Comparison of ENCODE assay signal across 10 mouse cellular contexts in genomic region chr4:57258159-57259035, GRCm38 (mm10). TPM values are rescaled to one million over a fixed set of nuclear protein-coding genes. Genes with fewer than 3 reads are reported as not detected.
A peak's percentile ranks its signal among the peaks of the same experiment; 100 is the strongest.
DNase-seq lines count a peak whose midpoint lies in the region; ATAC-seq and TF ChIP-seq lines count a peak whose summit lies in the region.
"Had no signal": no experiment of that assay in that cellular context is flagged by ENCODE, and none has a peak within 500 bp of the region (broad histone marks: within the 10 kb centered on the region; RNA-seq: fewer than 3 reads in every experiment).

No protein-coding gene starts in this region.

- peaks cover 29% of the 10 kb centered on the region for H3K4me1 ChIP-seq in embryonic facial prominence, embryonic 15.5 days
- H3K4me1 ChIP-seq in limb, embryonic 10.5 days = peaks cover 38% of the 10 kb centered on the region
- no peaks in the 10 kb centered on the region for H3K4me1 ChIP-seq in stomach, postnatal 0 days (replicated peaks; ENCODE audit: control insufficient read depth, insufficient read depth)

- intact Hi-C loops in left cerebral cortex, adult 2 months (cut with DNase I) = no loop called here

- H3K9me3 ChIP-seq in embryonic facial prominence, embryonic 15.5 days (replicated peaks) = no peaks in the 10 kb centered on the region
- no peaks in the 10 kb centered on the region for H3K9me3 ChIP-seq in limb, embryonic 10.5 days (replicated peaks)
- H3K9me3 ChIP-seq in stomach, postnatal 0 days (ENCODE audit: control insufficient read depth, low read length) = no peaks in the 10 kb centered on the region

- ATAC-seq in embryonic facial prominence, embryonic 15.5 days (ENCODE audit: insufficient number of reproducible peaks, low FRiP score, low TSS enrichment, low read depth) = no peak
- ATAC-seq in stomach, postnatal 0 days (ENCODE audit: low FRiP score, low TSS enrichment) = no peak
- ATAC-seq in megakaryocyte, adult 5-6 weeks (ENCODE audit: poor library complexity, severe bottlenecking) = no peak
- ATAC-seq: lung, postnatal 0 days had no signal

- no peak for TF ChIP-seq EP300 in stomach, postnatal 0 days (optimal IDR thresholded peaks at IDR 0.05)

- DNase-seq in left cerebral cortex, adult 2 months (ENCODE audit: extremely low spot score in 1 of 2, low spot score in 2 of 2) = peak in 1 of 2 experiments; percentile 23
- no peak for DNase-seq in left cerebral cortex, adult 18-20 months (ENCODE audit: low spot score in 2 of 2)
- DNase-seq in limb, embryonic 10.5 days (ENCODE audit: low spot score) = no peak
- peak; percentile 40 for DNase-seq in skeletal muscle tissue, adult 2 months (ENCODE audit: low read depth, low spot score)
- DNase-seq in stomach, postnatal 0 days (ENCODE audit: low spot score) = no peak
- DNase-seq: kidney, postnatal 25 days; thymus, adult 18-20 months had no signal

- H3K4me3 ChIP-seq in left cerebral cortex, adult 2 months = no peak overlapping the region
- no peak overlapping the region for H3K4me3 ChIP-seq in embryonic facial prominence, embryonic 15.5 days (replicated peaks)
- no peak overlapping the region for H3K4me3 ChIP-seq in limb, embryonic 10.5 days
- H3K4me3 ChIP-seq in stomach, postnatal 0 days (ENCODE audit: low read depth, low read length) = no peak overlapping the region

- no peak overlapping the region for H3K9ac ChIP-seq in embryonic facial prominence, embryonic 15.5 days
- H3K9ac ChIP-seq in stomach, postnatal 0 days (ENCODE audit: low read length) = no peak overlapping the region

- H3K27me3 ChIP-seq in embryonic facial prominence, embryonic 15.5 days = no peaks in the 10 kb centered on the region
- peaks cover 4% of the 10 kb centered on the region; the same call in 1 of the 2 replicates for H3K27me3 ChIP-seq in limb, embryonic 10.5 days (ENCODE audit: low read depth, poor library complexity, severe bottlenecking)
- no peaks in the 10 kb centered on the region for H3K27me3 ChIP-seq in stomach, postnatal 0 days (ENCODE audit: control insufficient read depth, insufficient read depth, low read length)

- WGBS in embryonic facial prominence, embryonic 15.5 days = 29% methylated on average over 14 of the region's 14 CpGs
- 52% methylated on average over 14 of the region's 14 CpGs for WGBS in limb, embryonic 10.5 days
- 50% methylated on average over 14 of the region's 14 CpGs for WGBS in stomach, postnatal 0 days

- H3K27ac ChIP-seq in left cerebral cortex, adult 2 months = peak overlapping the region; percentile 73
- 0 out of 2 replicates have a peak overlapping the region, but pooled peaks have one; percentile 63 for H3K27ac ChIP-seq in embryonic facial prominence, embryonic 15.5 days (replicated peaks)
- H3K27ac ChIP-seq in limb, embryonic 10.5 days = peak overlapping the region; percentile 65
- no peak overlapping the region for H3K27ac ChIP-seq in stomach, postnatal 0 days (replicated peaks)

- H3K36me3 ChIP-seq in embryonic facial prominence, embryonic 15.5 days = no peaks in the 10 kb centered on the region
- H3K36me3 ChIP-seq in limb, embryonic 10.5 days = no peaks in the 10 kb centered on the region
- no peaks in the 10 kb centered on the region for H3K36me3 ChIP-seq in stomach, postnatal 0 days (ENCODE audit: control insufficient read depth, insufficient read depth, low read length)

- H3K4me2 ChIP-seq in embryonic facial prominence, embryonic 15.5 days (replicated peaks) = no peak overlapping the region
- no peak overlapping the region for H3K4me2 ChIP-seq in stomach, postnatal 0 days (replicated peaks; ENCODE audit: low read depth)

- TF ChIP-seq CTCF in left cerebral cortex, adult 2 months (IDR thresholded peaks at IDR 0.05) = no peak
- no peak for TF ChIP-seq CTCF in stomach, postnatal 0 days (IDR thresholded peaks at IDR 0.05; ENCODE audit: low read depth)

RNA-seq across cellular contexts. Expression of gene Ptpn3, which starts 43.2 kb away (rescaled TPM):
- total RNA-seq in left cerebral cortex, adult 2 months (2021) = 10 to 100 TPM; 68.4 to 77.7 TPM
- total RNA-seq in left cerebral cortex, adult 18-20 months (2021) = 10 to 100 TPM; 64.4 to 73.1 TPM
- polyA plus RNA-seq in embryonic facial prominence, embryonic 15.5 days (2015; fragmentation: Nextera tagmentation; extraction: Ambion mirVana) = 4.9 and 5.7 TPM in 2 replicates
- 1.0 and 1.4 TPM in 2 replicates for polyA plus RNA-seq in limb, embryonic 10.5 days (2016; fragmentation: Nextera tagmentation; extraction: Ambion mirVana)
- 4.3 and 5.2 TPM in 2 replicates for polyA plus RNA-seq in stomach, postnatal 0 days (2015; fragmentation: Nextera tagmentation; extraction: Ambion mirVana)
- total RNA-seq in megakaryocyte, adult 5-6 weeks (2015) = 0.13 and 0.57 TPM in 2 replicates
- 0.59 and 1.6 TPM in 2 replicates for total RNA-seq in megakaryocyte, adult 5-6 weeks (2017)

Comparison
In these comparisons a context has a peak if more than half of its experiments do, and no peak if none do; other contexts are left out.
1. RNA of gene Ptpn3, which starts 43.2 kb away (total RNA-seq): 68.4 to 77.7 TPM in left cerebral cortex, adult 2 months and 64.4 to 73.1 TPM in left cerebral cortex, adult 18-20 months; 0.13 to 1.6 TPM in megakaryocyte, adult 5-6 weeks; every median in the first group is over 10 times any median in the second.